Mouse (Mus musculus): Measurements from ENCODE around the gene Lhfpl2.

- TF ChIP-seq POLR2A (IDR thresholded peaks at IDR 0.05; ENCODE audit: insufficient read length, low read depth) (no peak), CEBPB (IDR thresholded peaks at IDR 0.05; ENCODE audit: insufficient read depth, poor library complexity, severe bottlenecking) (no peak), MYOG (IDR thresholded peaks at IDR 0.05; ENCODE audit: control insufficient read depth in 1 of 3, insufficient read depth in 1 of 3, insufficient read length in 2 of 3, low read depth in 2 of 3) (no peak), REST (IDR thresholded peaks at IDR 0.05; ENCODE audit: insufficient read depth, insufficient read length) (no peak), POLR2AphosphoS2 (IDR thresholded peaks at IDR 0.05; ENCODE audit: insufficient read length, low read depth) (no peak), MAX (IDR thresholded peaks at IDR 0.05; ENCODE audit: low read depth) (no peak), TCF12 (IDR thresholded peaks at IDR 0.05; ENCODE audit: insufficient read depth, poor library complexity, severe bottlenecking) (no peak), MYOD1 (IDR thresholded peaks at IDR 0.05; ENCODE audit: control insufficient read depth in 1 of 3, insufficient read length in 2 of 3, low read depth in 2 of 3) (no peak), SRF (IDR thresholded peaks at IDR 0.05; ENCODE audit: control insufficient read depth, insufficient read length, low read depth) (no peak), TCF3 (IDR thresholded peaks at IDR 0.05; ENCODE audit: insufficient read length, low read depth) (no peak), USF1 (IDR thresholded peaks at IDR 0.05; ENCODE audit: low read depth) (no peak), E2F4 (IDR thresholded peaks at IDR 0.05; ENCODE audit: insufficient read depth) (no peak)
Observed at GRCm38 (mm10) chr13:94155657-94156429, 98.2 kb downstream of the Lhfpl2 start.
